Mouse (Mus musculus): ENCODE data around the gene H2-T24.

- TF ChIP-seq CTCF (conservative IDR thresholded peaks at IDR 0.05; ENCODE audit: low read length): no peak
- TF ChIP-seq NANOG (IDR thresholded peaks at IDR 0.05; ENCODE audit: borderline replicate concordance, low read length): no peak
- no peak for TF ChIP-seq POU5F1 (IDR thresholded peaks at IDR 0.05; ENCODE audit: borderline replicate concordance, low read length)
Measured at GRCm38 (mm10) chr17:36017046-36017445, 3.3 kb downstream of the H2-T24 start.

Measured in E14TG2a.4 (cell line).